Mouse (Mus musculus) ovary, adult 18-20 months (tissue): Measurements from ENCODE around the gene V1ra8.
"Not testable (repeated sequence)": the region's sequence is repeated elsewhere in the genome, so short reads cannot be mapped to it uniquely, and the experiment has no call there.

ENCODE experiments used
- DNase-seq: peaks from one replicate; pipeline ENCODE4 v3.0.0; 2022; ENCODE audit warnings: low spot score, mixed read lengths

Gene V1ra8

GRCm38 (mm10) chr6:90202493-90202892 is at the start of gene V1ra8:
V1ra8 (plus strand) TSS chr6:90202793.
- not testable (repeated sequence) for DNase-seq

GRCm38 (mm10) chr6:90160139-90160538 is 42.5 kb upstream of the V1ra8 start:
- no peak for DNase-seq

DNA sequence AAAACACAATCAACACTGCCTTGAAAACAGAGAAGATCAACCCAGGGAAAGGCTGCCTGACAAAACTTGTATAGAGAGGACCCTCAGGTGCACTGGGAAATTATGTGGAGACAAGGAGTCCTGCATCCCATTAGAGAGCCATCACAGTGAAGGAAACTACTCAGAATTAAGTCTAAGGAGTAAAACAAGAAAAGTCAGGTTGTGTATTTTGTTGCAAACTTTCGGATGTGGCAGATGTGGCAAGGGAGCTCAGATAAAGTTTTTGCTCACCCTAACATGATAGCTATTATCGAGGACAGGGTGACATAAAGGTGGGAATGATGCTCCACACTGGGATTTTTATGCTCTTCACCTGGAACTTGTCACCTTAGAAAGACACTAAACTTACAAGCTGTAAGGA is 28.1 kb upstream of the V1ra8 start, which contains the start of gene Vmn1r52:
Gene Vmn1r52, plus strand, starts transcription at position 301 of the 400 bp plus-strand sequence.
- DNase-seq: no peak

DNA sequence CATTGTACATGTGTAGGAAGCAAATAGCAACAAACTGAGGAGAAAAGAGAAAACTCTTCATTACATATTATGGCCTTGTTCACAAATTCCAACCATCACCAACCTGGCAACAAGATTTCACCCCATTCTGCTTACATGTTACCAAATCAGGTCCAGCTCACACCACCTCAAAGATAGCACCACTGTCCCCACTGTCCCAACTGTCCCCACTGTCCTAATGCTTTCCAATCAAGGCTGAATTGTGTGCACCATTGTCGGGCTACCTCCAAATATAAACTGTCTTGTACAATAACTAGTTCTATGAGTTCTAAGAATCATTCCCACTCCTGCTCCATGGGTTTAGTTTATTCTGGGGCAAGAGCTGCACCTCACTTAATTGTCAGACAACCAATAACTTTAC is 21.7 kb downstream of the V1ra8 start, which contains the start of gene Vmn1r53:
Gene Vmn1r53, minus strand, starts transcription at position 101 of the 400 bp plus-strand sequence.
- no peak for DNase-seq

DNA sequence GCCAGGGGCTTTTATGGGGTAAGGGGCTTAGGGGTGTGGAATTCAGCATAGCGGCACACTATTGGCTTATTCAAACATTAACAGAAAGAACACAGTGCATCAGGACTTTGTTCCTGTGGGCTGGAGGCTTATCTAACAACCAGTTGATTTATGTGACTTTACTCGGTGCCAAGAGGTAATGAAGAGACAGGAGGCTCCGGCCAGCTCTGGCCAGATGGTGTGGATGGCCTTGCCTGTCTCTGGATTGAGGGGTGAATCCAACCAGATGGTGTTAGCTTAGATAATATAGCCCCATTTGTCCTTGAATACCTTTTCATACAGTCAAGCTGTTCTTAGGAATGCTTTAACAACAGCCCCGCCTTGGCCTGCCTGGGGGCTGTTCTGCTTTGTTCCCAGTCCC is 29.5 kb downstream of the V1ra8 start:
- DNase-seq: not testable (repeated sequence)

DNA sequence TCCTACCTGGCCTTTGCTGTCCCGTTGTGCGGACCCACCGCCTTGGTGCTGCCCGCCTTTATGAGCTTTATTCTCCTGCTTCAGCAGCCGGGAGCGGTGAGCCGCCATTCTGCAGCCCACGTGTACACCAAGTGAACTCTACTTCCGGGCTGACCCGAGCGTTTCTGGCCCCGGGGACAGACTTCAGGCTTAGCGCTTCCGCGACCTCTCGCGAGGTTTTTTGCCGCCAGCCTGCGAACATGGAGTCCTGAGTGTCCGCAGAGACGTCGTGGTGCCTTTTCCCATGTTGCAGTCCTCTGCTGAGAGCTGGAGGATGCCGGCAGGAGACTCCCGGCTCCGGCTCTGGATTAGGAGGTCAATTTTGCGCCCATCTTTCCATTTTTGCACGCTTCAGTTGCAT is 30.1 kb downstream of the V1ra8 start:
- DNase-seq: no peak

DNA sequence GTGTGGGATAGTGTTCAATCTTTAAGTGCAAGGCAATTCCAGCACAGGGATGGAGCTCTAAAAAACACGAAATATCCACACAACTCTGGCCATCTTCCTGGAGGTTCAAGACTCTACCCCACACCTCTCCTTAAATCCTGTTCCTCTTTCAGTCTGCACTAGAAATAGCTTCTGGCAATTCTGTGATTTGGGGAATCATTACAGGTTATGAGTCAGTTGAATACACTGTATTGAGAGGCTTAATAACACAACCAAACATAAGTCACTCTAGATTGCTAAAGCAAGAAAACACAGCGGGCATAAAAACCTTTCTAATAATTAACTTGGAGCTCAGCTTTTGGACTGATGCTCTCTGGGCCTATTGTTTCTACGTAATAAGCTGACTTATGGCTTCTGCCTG is 41.4 kb downstream of the V1ra8 start:
- no peak for DNase-seq

DNA sequence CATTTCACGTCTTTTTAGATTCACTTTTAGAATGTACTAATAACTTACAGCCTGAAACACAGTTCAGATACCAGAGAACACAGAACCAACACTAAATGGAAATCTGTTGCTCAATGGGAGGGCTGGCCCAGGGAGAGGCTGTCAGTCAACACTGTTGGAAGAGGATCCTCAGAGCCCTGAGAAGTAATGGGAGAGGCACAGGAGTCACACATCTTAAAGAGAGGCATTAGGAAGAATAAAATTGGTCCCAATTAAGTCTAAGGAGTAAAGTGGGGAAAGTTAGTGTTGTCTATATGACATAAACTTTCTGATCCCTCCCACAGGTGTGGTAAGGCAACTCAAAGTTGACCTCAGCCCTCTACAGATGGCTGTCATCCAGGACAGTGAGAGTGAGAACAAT is 43.4 kb downstream of the V1ra8 start, which contains the start of gene Vmn1r54:
Gene Vmn1r54, plus strand, starts transcription at position 301 of the 400 bp plus-strand sequence.
- no peak for DNase-seq
